Mouse (Mus musculus) lung, adult 2 months (tissue): ENCODE data around the gene Gm38100. TPM values are rescaled to one million over a fixed set of nuclear protein-coding genes. Genes with fewer than 3 reads are reported as not detected.

Experiments
- DNase-seq: peaks from one replicate; pipeline ENCODE4 v3.0.0; 2022
- H3K4me1 ChIP-seq: fragments of 200-500 bp; 2 replicates; pipeline ENCODE4 v1.6.1; 2011; ENCODE audit warnings: low read length; ENCODE audit not compliant: control insufficient read depth, insufficient read depth
- H3K4me3 ChIP-seq: fragments of 200-500 bp; replicated peaks from 2 replicates; pipeline ENCODE3; 2011; ENCODE audit warnings: low read depth, mild to moderate bottlenecking, control low read depth, low read length; ENCODE audit errors: extremely low read depth
- CTCF ChIP-seq: fragments of 200-500 bp; IDR thresholded peaks from 2 replicates; pipeline ENCODE4 v1.5.1; 2011; ENCODE audit warnings: mild to moderate bottlenecking, low read length, control low read depth; ENCODE audit not compliant: insufficient read depth
- POLR2A ChIP-seq: fragments of 200-500 bp; IDR thresholded peaks from 2 replicates; pipeline ENCODE4 v1.6.1; 2011; ENCODE audit warnings: low read depth, mild to moderate bottlenecking, control low read depth, low read length, borderline replicate concordance; ENCODE audit errors: extremely low read depth
- WGBS: fragments of 180-500 bp; shearing (Covaris S2); methylation state at CpG from one replicate; pipeline ENCODE4 v1.1.7; 2018; 5-methylcytosine and 5-hydroxymethylcytosine counted together
- polyA plus RNA-seq: library from polyadenylated mRNA; depleted of rRNA; stranded (reverse); fragments of >200 nt; gene quantifications from 2 replicates; pipeline ENCODE4 v1.2.3, GENCODE M21; 2012; rRNA removed

Gm38100 gene
- polyA plus RNA-seq, 1 experiment = not detected

- TF ChIP-seq CTCF (no peak), POLR2A (no peak)
- whole genome bisulfite sequencing = 80% methylated on average over 5 of the region's 5 CpGs
- Histone ChIP-seq H3K4me1 (no peaks in the 10 kb centered on the region), H3K4me3 (no peak overlapping the region)
- DNase-seq = no peak
These were observed 47.0 kb downstream of the Gm38100 start for GRCm38 (mm10) chr1:175967004-175967745.

DNA sequence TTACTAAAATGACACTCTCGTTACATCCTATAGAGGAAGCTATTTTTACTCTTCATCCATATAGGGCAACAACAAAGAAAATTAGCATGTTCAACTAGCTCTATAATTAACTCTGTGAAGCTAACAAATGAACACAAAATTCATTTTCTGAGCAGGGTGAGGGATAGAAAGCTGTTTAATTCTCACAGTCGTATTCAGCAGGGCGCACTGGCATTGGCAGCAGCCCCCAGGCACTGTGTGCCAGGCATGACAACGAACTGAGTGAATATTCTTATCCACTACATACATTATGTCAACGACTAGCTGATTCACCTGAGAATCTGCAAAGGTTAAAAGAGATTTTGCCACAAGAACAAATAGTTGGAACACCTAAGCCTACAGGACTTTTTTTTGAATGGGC is 50.6 kb downstream of the Gm38100 start:
- 76% methylated on average over 5 of the region's 5 CpGs for WGBS
- no peak for DNase-seq
- Histone ChIP-seq H3K4me3 (no peak overlapping the region), H3K4me1 (no peaks in the 10 kb centered on the region)
- TF ChIP-seq POLR2A (no peak), CTCF (no peak)

Other genes with a start within 250 kb of the Gm38100 start
- gene Opn3, start 227.6 kb upstream of the Gm38100 start, polyA plus RNA-seq = 1.7 and 3.6 TPM in 2 replicates
- gene Chml, start 227.4 kb upstream of the Gm38100 start, polyA plus RNA-seq = 8.0 and 16.3 TPM in 2 replicates
- gene Wdr64, start 221.7 kb upstream of the Gm38100 start, polyA plus RNA-seq = not detected in 2 replicates
- 0.08 and 0.19 TPM in 2 replicates for gene Exo1, start 39.7 kb upstream of the Gm38100 start, polyA plus RNA-seq
- not detected in 2 replicates for gene Rbm8a2, start 58.8 kb downstream of the Gm38100 start, polyA plus RNA-seq